Mouse (Mus musculus) adrenal gland, adult (tissue): ENCODE data around the gene Gba.
A peak's percentile ranks its signal among the peaks of the same experiment; 100 is the strongest.

Source experiments
- DNase-seq, 2 experiments: peaks; one replicate each; pipeline ENCODE4 v3.0.0; 2022 to 2023; ENCODE audit warnings: low spot score in 1 of 2; ENCODE audit not compliant: inconsistent age in 2 of 2

Gba gene

DNA sequence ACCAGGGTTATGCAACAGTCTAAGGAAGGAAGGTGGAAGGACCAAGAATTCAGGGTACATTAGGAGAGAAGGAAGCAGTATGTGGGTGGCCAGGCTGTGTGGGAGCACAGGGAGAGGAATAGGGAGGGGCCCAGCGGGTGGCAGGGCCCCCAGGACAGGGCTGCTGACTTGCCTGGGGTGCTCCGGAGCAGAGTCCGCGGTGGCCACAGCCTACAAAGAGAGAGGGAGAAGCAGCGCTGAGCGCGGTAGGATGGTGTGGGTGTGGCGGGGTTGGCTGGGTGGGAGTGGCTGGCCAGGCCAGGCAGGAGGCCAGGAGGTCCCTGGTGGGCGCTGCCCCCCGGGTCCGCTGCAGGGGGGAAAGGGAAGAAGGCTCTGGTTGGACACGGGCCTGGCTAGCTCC lies 35.8 kb downstream of the Gba start:
- DNase-seq: peak in 1 of 2 experiments; percentile 6

DNA sequence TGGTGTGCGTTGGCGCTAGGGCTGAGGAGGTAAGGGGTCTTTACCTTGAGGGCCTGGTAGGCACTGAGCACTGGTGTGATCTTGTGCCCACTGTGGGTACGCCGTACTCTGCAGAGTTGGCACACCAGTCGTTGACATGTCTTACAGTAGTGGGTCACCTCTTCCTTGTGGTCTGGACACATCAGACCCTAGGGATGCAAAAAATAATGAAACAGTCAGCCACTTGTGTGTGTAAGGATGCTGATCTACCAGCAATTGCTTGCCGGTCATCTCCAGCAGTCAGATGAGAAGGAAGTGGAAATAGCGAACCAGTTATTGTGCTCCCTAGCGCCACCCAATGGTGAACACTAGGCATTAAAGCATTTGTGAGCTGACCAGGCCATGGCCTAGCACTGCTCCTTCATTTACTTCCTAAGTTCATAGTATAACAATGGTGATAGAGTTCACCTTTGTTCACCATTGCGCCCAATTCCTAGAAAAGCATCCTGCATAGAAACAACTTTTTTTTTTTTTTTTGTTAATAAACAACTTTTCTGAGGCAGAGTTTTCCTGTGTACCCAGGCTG lies 39.7 kb downstream of the Gba start:
- DNase-seq: peak; percentile 53 to 80

- DNase-seq: peak; percentile 28 to 54
Measured at GRCm38 (mm10) chr3:89243609-89244008, 40.9 kb downstream of the Gba start.

GRCm38 (mm10) chr3:89244158-89244981 lies 41.6 kb downstream of the Gba start:
- DNase-seq: peak in 1 of 2 experiments; percentile 26

DNA sequence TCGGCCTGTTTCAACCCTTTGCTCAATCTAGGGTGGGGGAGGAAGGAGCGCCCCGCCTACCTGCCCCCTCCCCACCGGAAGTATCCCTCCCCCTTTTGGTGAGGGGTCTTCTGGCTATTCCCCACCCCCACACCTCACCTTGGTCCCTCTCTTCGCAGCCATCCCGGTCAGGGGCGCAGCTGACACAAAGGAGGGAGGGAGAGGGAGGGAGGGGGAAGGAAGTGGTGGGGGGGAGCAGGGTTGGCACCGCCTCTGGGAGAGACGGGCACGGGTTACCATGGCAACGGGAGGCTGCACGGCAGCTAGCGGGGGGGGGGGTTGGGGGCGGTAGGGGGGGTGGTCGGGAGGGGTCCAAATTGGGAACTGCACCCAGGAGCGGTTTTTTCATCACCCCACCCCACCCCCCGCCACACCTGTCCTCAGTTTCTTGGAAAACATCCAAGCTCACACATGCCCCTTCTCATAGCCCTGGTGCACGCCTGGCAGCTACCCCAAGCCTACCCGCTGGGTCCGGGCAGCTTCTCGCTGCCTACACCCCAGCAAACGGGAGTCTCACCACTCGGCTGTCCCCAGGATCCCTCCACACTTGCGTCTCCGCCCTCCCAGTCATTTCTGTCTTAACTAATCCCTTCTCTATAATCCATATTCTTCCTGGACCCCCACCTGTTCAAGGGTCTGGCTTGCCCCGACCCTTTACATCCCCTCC lies 42.4 kb downstream of the Gba start:
- DNase-seq: peak; percentile 32 to 56

GRCm38 (mm10) chr3:89245688-89246171 lies 43.0 kb downstream of the Gba start, which contains the start of gene Krtcap2:
Gene Krtcap2 (plus strand): TSS chr3:89245966.
- peak in 1 of 2 experiments; percentile 38 for DNase-seq

- peak; percentile 91 to 97 for DNase-seq
Measured at GRCm38 (mm10) chr3:89246261-89247100, 43.8 kb downstream of the Gba start, which contains the start of gene Trim46. Gene Trim46 (minus strand): TSS chr3:89246309.

- DNase-seq: peak; percentile 5 to 47
Measured at GRCm38 (mm10) chr3:89247466-89247865, 44.7 kb downstream of the Gba start.

- peak; percentile 67 to 87 for DNase-seq
Measured at GRCm38 (mm10) chr3:89250435-89251040, 47.8 kb downstream of the Gba start.

DNA sequence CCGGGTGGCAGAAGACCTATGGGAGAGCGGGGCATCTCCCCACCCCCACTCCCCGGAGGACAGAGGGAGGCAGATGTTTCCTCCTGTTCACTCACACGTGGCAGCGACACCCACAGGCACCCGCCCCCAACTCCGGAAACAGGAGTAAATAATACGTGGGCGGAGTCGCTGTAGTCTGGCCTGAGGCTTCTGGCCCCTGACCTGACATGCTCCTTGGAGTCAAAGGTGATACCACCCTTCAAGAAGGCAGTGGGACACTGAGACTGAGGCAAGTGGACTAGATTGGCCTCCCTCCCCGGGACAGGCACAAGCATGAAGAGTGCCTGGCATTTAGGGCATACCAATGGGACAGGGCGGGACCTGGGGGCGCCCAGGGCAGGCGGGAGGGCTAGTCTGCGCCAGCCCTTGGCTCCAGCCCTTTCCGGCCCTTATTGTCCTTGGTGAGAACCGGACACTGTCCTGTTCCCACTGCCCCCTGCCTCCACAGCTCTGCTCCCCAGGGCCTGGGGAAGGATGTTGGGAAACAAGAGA lies 48.7 kb downstream of the Gba start:
- DNase-seq: peak; percentile 72 to 85

- no peak for DNase-seq
Measured at GRCm38 (mm10) chr3:89254994-89255393, 52.3 kb downstream of the Gba start.

GRCm38 (mm10) chr3:89256177-89256576 lies 53.4 kb downstream of the Gba start:
- DNase-seq: peak in 1 of 2 experiments; percentile 6
